Mouse (Mus musculus) intestine, embryonic 16.5 days (tissue): ENCODE data around the gene Nip7. TPM values are rescaled to one million over a fixed set of nuclear protein-coding genes. Genes with fewer than 3 reads are reported as not detected.
A peak's percentile ranks its signal among the peaks of the same experiment; 100 is the strongest.
"Not testable (repeated sequence)": the region's sequence is repeated elsewhere in the genome, so short reads cannot be mapped to it uniquely, and the experiment has no call there.

Experiments
- ATAC-seq: fragments of 200-750 bp; cut with Nextera tagmentation; 2 replicates; pipeline ENCODE4 v1.8.0; 2017; ENCODE audit warnings: moderate TSS enrichment, moderate library complexity
- H3K27ac ChIP-seq: fragments of 300-500 bp; sonication (generic); 2 replicates; pipeline ENCODE4 v1.5.1; 2014; ENCODE audit warnings: mild to moderate bottlenecking, low read length
- H3K27me3 ChIP-seq: fragments of 300-500 bp; sonication (generic); replicated peaks from 2 replicates; pipeline ENCODE4 v1.6.1; 2014; ENCODE audit warnings: low read length, control low read depth, mixed read lengths; ENCODE audit not compliant: control insufficient read depth, insufficient read depth
- H3K36me3 ChIP-seq: fragments of 300-500 bp; sonication (generic); 2 replicates; pipeline ENCODE4 v1.6.1; 2014; ENCODE audit warnings: low read length, control low read depth; ENCODE audit not compliant: control insufficient read depth, insufficient read depth
- H3K4me1 ChIP-seq: fragments of 300-500 bp; sonication (generic); 2 replicates; pipeline ENCODE4 v1.6.1; 2014; ENCODE audit warnings: low read length, control low read depth, mixed read lengths; ENCODE audit not compliant: control insufficient read depth, insufficient read depth
- H3K4me2 ChIP-seq: fragments of 300-500 bp; sonication (generic); 2 replicates; pipeline ENCODE4 v1.6.1; 2014; ENCODE audit warnings: low read depth, low read length, control low read depth
- H3K4me3 ChIP-seq: fragments of 300-500 bp; sonication (generic); 2 replicates; pipeline ENCODE4 v1.5.1; 2014; ENCODE audit warnings: mild to moderate bottlenecking, low read length
- H3K9ac ChIP-seq: fragments of 300-500 bp; sonication (generic); 2 replicates; pipeline ENCODE4 v1.6.1; 2014; ENCODE audit warnings: low read depth, low read length
- H3K9me3 ChIP-seq: fragments of 300-500 bp; sonication (generic); 2 replicates; pipeline ENCODE4 v1.6.1; 2016; ENCODE audit warnings: low read length, control low read depth; ENCODE audit not compliant: control insufficient read depth
- WGBS: fragments of 180-500 bp; shearing (Covaris S2); extraction: QIAGEN DNeasy Blood & Tissue Kit; methylation state at CpG from one replicate; pipeline ENCODE4 v1.1.7; 2014; 5-methylcytosine and 5-hydroxymethylcytosine counted together
- polyA plus RNA-seq: library from polyadenylated mRNA; unstranded; fragments of >200 nt; fragmentation: Nextera tagmentation; extraction: Ambion mirVana; gene quantifications from 2 replicates; pipeline ENCODE4 v1.2.1, GENCODE M21; 2015

The Nip7 gene
- polyA plus RNA-seq, 1 experiment from 2014 or later = 85.9 TPM

DNA sequence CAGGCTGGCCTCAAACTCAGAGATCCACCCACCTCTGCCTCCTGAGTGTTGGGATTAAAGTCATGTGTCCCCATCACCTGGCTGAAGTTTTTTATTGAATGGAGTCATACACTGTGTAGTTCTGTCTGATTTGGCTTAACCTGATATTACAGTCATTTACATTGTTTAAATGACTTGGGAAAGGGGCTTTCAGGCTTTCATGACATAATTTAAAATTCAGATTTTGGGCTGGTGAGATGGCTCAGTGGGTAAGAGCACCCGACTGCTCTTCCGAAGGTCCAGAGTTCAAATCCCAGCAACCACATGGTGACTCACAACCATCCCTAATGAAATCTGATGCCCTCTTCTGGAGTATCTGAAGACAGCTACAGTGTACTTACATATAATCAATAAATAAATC is 23.1 kb upstream of the Nip7 start:
- not testable (repeated sequence) for H3K36me3 ChIP-seq, H3K4me2 ChIP-seq, H3K4me3 ChIP-seq, H3K9ac ChIP-seq, H3K27ac ChIP-seq, H3K9me3 ChIP-seq, ATAC-seq, H3K27me3 ChIP-seq
- H3K4me1 ChIP-seq = peaks cover 14% of the 10 kb centered on the region
- 93% methylated on average over 2 of the region's 2 CpGs for WGBS

DNA sequence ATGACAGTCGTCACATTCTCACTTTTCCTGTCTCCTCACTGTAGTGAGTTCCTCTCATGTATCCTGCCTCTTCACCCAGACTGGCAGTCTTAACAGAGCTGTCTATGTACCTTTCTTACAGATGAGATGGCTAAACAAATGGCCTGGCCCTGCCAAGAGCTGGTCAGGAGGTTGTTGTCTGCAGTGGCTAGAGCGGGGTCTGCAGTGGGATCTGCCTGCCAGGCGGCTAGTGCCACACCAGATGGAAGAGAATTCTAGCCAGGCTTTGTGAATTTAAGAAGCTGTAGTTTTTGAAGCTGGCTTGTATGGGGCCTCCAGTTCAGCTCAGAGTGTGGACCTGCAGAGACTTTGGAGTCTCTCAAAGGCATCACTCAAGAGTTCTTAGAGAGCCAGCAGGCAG is 21.0 kb upstream of the Nip7 start:
- peaks cover 14% of the 10 kb centered on the region for H3K4me1 ChIP-seq
- no peak overlapping the region for H3K4me3 ChIP-seq
- no peak overlapping the region for H3K27ac ChIP-seq
- H3K9ac ChIP-seq = no peak overlapping the region
- 93% methylated on average over 3 of the region's 3 CpGs for WGBS
- H3K36me3 ChIP-seq = no peaks in the 10 kb centered on the region; the same call in 1 of the 2 replicates
- no peaks in the 10 kb centered on the region for H3K27me3 ChIP-seq
- no peak for ATAC-seq
- H3K9me3 ChIP-seq = no peaks in the 10 kb centered on the region
- no peak overlapping the region for H3K4me2 ChIP-seq

DNA sequence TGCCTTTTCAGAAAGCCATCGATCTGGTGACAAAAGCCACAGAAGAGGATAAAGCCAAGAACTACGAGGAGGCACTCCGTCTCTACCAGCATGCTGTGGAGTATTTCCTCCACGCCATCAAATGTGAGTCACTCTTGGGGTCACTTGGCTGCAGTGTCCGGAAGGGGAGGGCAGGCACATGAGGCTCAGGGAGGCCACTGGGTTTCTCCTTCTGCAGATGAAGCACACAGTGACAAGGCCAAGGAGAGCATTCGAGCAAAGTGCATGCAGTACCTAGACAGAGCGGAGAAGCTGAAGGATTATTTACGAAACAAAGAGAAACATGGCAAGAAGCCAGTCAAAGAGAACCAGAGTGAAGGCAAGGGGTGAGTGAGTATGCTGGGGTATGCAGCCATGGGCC is 20.1 kb upstream of the Nip7 start:
- Histone ChIP-seq H3K27me3 (no peaks in the 10 kb centered on the region), H3K4me2 (no peak overlapping the region), H3K9ac (no peak overlapping the region), H3K9me3 (no peaks in the 10 kb centered on the region), H3K4me1 (peaks cover 14% of the 10 kb centered on the region), H3K36me3 (no peaks in the 10 kb centered on the region; the same call in 1 of the 2 replicates), H3K4me3 (no peak overlapping the region), H3K27ac (no peak overlapping the region)
- no peak for ATAC-seq
- 79% methylated on average over 8 of the region's 8 CpGs for WGBS

GRCm38 (mm10) chr8:107040632-107041031 is 16.0 kb upstream of the Nip7 start:
- H3K36me3 ChIP-seq = peaks cover 7% of the 10 kb centered on the region

GRCm38 (mm10) chr8:107045478-107045877 is 11.2 kb upstream of the Nip7 start:
- no peak for ATAC-seq
- Histone ChIP-seq H3K4me1 (peaks cover 13% of the 10 kb centered on the region), H3K27ac (no peak overlapping the region), H3K27me3 (no peaks in the 10 kb centered on the region), H3K4me2 (no peak overlapping the region), H3K4me3 (no peak overlapping the region), H3K36me3 (peaks cover 10% of the 10 kb centered on the region), H3K9ac (no peak overlapping the region), H3K9me3 (no peaks in the 10 kb centered on the region)
- 87% methylated on average over 6 of the region's 6 CpGs for WGBS

More at GRCm38 (mm10) chr8:107040632-107041031, 16.0 kb upstream of the Nip7 start:
- no peak overlapping the region for H3K4me3 ChIP-seq
- no peaks in the 10 kb centered on the region for H3K9me3 ChIP-seq
- H3K27me3 ChIP-seq = no peaks in the 10 kb centered on the region
- H3K27ac ChIP-seq = no peak overlapping the region
- H3K4me2 ChIP-seq = no peak overlapping the region
- WGBS = 83% methylated on average over 7 of the region's 7 CpGs
- ATAC-seq = no peak
- no peaks in the 10 kb centered on the region for H3K4me1 ChIP-seq
- no peak overlapping the region for H3K9ac ChIP-seq

DNA sequence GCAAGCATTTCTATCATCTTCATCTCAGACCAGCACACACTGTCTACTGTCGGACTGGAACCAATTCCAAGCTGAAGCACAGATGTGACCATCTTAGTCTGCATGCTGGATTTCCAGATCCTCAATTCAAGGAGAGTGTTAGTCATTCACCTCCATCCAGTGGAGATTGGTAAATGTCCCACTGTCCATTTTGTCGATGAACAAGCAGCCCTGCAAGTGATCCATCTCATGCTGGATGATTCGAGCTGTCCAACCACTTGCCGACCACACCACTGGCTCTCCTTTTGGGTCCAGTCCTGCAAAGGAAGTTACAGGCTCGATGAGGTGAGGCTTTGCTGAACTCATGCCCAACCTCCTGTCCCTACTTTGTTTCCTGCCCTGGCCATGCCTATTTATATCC is 9.7 kb upstream of the Nip7 start:
- peaks cover 13% of the 10 kb centered on the region for H3K4me1 ChIP-seq
- no peak overlapping the region for H3K9ac ChIP-seq
- no peaks in the 10 kb centered on the region for H3K9me3 ChIP-seq
- H3K4me3 ChIP-seq = no peak overlapping the region
- peak overlapping the region; percentile 74 for H3K4me2 ChIP-seq
- ATAC-seq = no peak
- H3K27me3 ChIP-seq = no peaks in the 10 kb centered on the region
- H3K36me3 ChIP-seq = peaks cover 17% of the 10 kb centered on the region
- WGBS = 81% methylated on average over 5 of the region's 5 CpGs
- H3K27ac ChIP-seq = no peak overlapping the region

GRCm38 (mm10) chr8:107048061-107048941 is 8.4 kb upstream of the Nip7 start, which contains the start of gene Pdf:
Gene Pdf (minus strand): TSS chr8:107048614.
- H3K27me3 ChIP-seq = no peaks in the 10 kb centered on the region
- peak within 1 kb of the TSS; percentile 74 for H3K4me2 ChIP-seq
- peaks cover 13% of the 10 kb centered on the region for H3K4me1 ChIP-seq
- peak within 1 kb of the TSS; percentile 85 for H3K4me3 ChIP-seq
- no peaks in the 10 kb centered on the region for H3K9me3 ChIP-seq
- WGBS = under 1% methylated on average over 87 of the region's 87 CpGs
- peak within 1 kb of the TSS; percentile 96 for H3K27ac ChIP-seq
- H3K36me3 ChIP-seq = peaks cover 20% of the 10 kb centered on the region
- H3K9ac ChIP-seq = peak within 1 kb of the TSS; percentile 94
- ATAC-seq = peak; percentile 90

DNA sequence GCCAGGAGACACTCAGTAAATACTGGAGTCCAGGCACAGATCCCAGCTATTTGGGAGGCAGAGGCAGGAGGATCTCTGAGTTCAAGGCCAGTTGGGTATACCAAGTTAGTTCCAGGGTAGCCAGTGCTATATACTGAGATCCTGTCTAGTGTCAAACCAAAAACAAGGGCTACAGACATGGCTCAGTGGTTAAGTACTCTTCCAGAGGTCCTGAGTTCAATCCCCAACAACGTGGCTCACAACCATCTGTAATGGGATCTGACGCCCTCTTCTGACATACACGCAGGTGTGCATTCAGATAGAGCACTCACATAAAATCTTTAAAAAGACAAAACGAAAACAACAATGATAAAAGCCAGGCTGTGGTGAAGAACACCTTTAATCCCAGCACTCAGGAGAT is 7.2 kb upstream of the Nip7 start:
- peaks cover 23% of the 10 kb centered on the region for H3K36me3 ChIP-seq
- ATAC-seq = no peak
- no peaks in the 10 kb centered on the region for H3K27me3 ChIP-seq
- H3K9ac ChIP-seq = no peak overlapping the region
- no peak overlapping the region for H3K4me3 ChIP-seq
- 95% methylated on average over 4 of the region's 4 CpGs for WGBS
- H3K4me1 ChIP-seq = peaks cover 13% of the 10 kb centered on the region
- H3K9me3 ChIP-seq = no peaks in the 10 kb centered on the region
- H3K27ac ChIP-seq = no peak overlapping the region
- H3K4me2 ChIP-seq = peak overlapping the region; percentile 74; the same call in 1 of the 2 replicates

GRCm38 (mm10) chr8:107052046-107052445 is 4.6 kb upstream of the Nip7 start:
- H3K27me3 ChIP-seq = no peaks in the 10 kb centered on the region
- ATAC-seq = no peak
- peaks cover 10% of the 10 kb centered on the region for H3K4me1 ChIP-seq
- H3K27ac ChIP-seq = no peak overlapping the region
- H3K9ac ChIP-seq = no peak overlapping the region
- H3K4me3 ChIP-seq = no peak overlapping the region
- peaks cover 23% of the 10 kb centered on the region for H3K36me3 ChIP-seq
- H3K4me2 ChIP-seq = no peak overlapping the region
- H3K9me3 ChIP-seq = no peaks in the 10 kb centered on the region
- 94% methylated on average over 8 of the region's 8 CpGs for WGBS
